Mouse (Mus musculus) urinary bladder, postnatal 10 days (tissue): ENCODE measurements around the gene Hoxb2.

ENCODE experiments used
- DNase-seq: peaks from one replicate; pipeline ENCODE4 v3.0.0; 2022; ENCODE audit warnings: low spot score

Hoxb2 gene

GRCm38 (mm10) chr11:96350341-96350624 is at the start of gene Hoxb2:
Gene Hoxb2 (plus strand): TSS chr11:96350525.
- DNase-seq = no peak

GRCm38 (mm10) chr11:96301064-96301431 is 49.3 kb upstream of the Hoxb2 start:
- DNase-seq = no peak

- no peak for DNase-seq
These were observed 48.5 kb upstream of the Hoxb2 start for GRCm38 (mm10) chr11:96301837-96302236.

GRCm38 (mm10) chr11:96302381-96303150 is 47.8 kb upstream of the Hoxb2 start:
- no peak for DNase-seq

GRCm38 (mm10) chr11:96303151-96304099 is 46.9 kb upstream of the Hoxb2 start, which contains the start of gene Hoxb5:
Gene Hoxb5 (plus strand): TSS chr11:96303336.
- DNase-seq = no peak

GRCm38 (mm10) chr11:96304381-96305195 is 45.7 kb upstream of the Hoxb2 start:
- DNase-seq = no peak

GRCm38 (mm10) chr11:96305505-96306182 is 44.7 kb upstream of the Hoxb2 start:
- DNase-seq = no peak

GRCm38 (mm10) chr11:96306183-96306907 is 44.0 kb upstream of the Hoxb2 start:
- DNase-seq = no peak

- DNase-seq = no peak
These were observed 43.4 kb upstream of the Hoxb2 start for GRCm38 (mm10) chr11:96306908-96307269.

- DNase-seq = no peak
These were observed 41.6 kb upstream of the Hoxb2 start for GRCm38 (mm10) chr11:96308763-96309162.

- no peak for DNase-seq
These were observed 41.0 kb upstream of the Hoxb2 start for GRCm38 (mm10) chr11:96309288-96309687.

GRCm38 (mm10) chr11:96310183-96310938 is 40.0 kb upstream of the Hoxb2 start:
- no peak for DNase-seq

- no peak for DNase-seq
These were observed 39.2 kb upstream of the Hoxb2 start for GRCm38 (mm10) chr11:96311097-96311496.

- no peak for DNase-seq
These were observed 38.6 kb upstream of the Hoxb2 start for GRCm38 (mm10) chr11:96311520-96312417.

- no peak for DNase-seq
These were observed 37.2 kb upstream of the Hoxb2 start for GRCm38 (mm10) chr11:96313134-96313533.

- no peak for DNase-seq
These were observed 36.4 kb upstream of the Hoxb2 start for GRCm38 (mm10) chr11:96313806-96314428.

- no peak for DNase-seq
These were observed 35.5 kb upstream of the Hoxb2 start for GRCm38 (mm10) chr11:96314671-96315343.

GRCm38 (mm10) chr11:96315344-96315681 is 35.0 kb upstream of the Hoxb2 start:
- no peak for DNase-seq
